Mouse (Mus musculus): Measurements from ENCODE around the gene Rgp1.
A peak's percentile ranks its signal among the peaks of the same experiment; 100 is the strongest.

DNA sequence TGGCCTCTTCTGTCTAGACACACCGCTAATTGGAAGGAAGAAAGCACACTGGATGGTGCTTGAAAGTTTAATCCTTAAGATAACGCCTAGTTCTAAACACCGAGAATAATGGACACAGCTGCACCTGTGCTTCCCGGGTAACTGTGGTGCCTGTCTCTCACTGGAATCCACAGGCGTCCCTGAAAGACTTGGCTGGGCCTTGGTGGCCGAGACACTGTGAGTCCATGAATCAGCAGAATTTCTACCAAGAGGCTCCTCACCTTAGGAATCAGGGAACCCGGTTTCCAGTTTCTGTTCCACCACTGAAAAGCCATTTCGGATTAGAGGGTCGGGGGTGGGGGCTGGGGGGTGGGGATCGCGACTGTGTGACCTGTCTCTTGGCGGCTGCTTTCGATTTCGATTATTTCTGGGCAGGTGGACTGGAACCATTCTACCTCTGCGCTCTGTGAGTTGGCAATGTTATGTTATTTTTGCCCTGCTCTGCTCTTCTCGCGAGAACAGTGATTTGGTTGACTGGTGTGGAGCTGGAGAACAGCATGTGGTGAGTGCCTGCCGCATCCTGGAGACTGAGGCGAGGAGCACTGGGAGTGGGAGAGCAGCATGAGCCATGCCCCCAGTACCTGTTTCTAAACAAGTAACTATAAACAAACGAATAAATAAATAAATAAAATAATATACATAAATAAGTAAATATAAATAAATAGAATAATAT, 50.7 kb downstream of the Rgp1 start:
- TF ChIP-seq CTCF (IDR thresholded peaks at IDR 0.05; ENCODE audit: low read depth) (0 out of 2 replicates have a peak, but pooled peaks have one; percentile 8), EP300 (IDR thresholded peaks at IDR 0.05; ENCODE audit: low read depth) (no peak)
